Mouse (Mus musculus) Patski (cell line): Measurements from ENCODE around the gene Myl6. TPM values are rescaled to one million over a fixed set of nuclear protein-coding genes. Genes with fewer than 3 reads are reported as not detected.
"Not testable (repeated sequence)": the region's sequence is repeated elsewhere in the genome, so short reads cannot be mapped to it uniquely, and the experiment has no call there.

Experiments used
- ATAC-seq: fragments of 100-300 bp; one replicate; pipeline ENCODE4 v1.8.0; 2021
- CTCF ChIA-PET: fragments of 350-600 bp; sonication (Branson Sonifier 250); formaldehyde crosslinking; loops from one replicate; lab custom pipeline; 2022; ENCODE audit warnings: inconsistent platforms; lab: Charles Lee
- POLR2A ChIA-PET: fragments of 350-600 bp; sonication (Branson Sonifier 250); formaldehyde crosslinking; loops from one replicate; lab custom pipeline; 2022; ENCODE audit warnings: antibody characterized with exemption, inconsistent platforms; lab: Charles Lee
- DNase-seq: peaks from one replicate; pipeline ENCODE4 v3.0.0-alpha.2; 2011; ENCODE audit warnings: low read depth, low spot score
- H3K27me3 ChIP-seq: fragments of 371-371 bp; one replicate; pipeline ENCODE4 v1.5.1; 2021
- CTCF ChIP-seq: fragments of 100-300 bp; IDR thresholded peaks from one replicate; pipeline ENCODE4 v1.5.1; 2021
- in situ Hi-C: fragments of 300-500 bp; cut with MboI; formaldehyde crosslinking; loops from 3 replicates; pipeline ENCODE4 v1.11.1; 2018; ENCODE audit warnings: low pct_unique_long_range_greater_than_20kb, mixed read lengths
- polyA plus RNA-seq: library from polyadenylated mRNA; unstranded; gene quantifications from one replicate; pipeline ENCODE4 v1.2.3, GENCODE M21; 2021

Gene Myl6
- polyA plus RNA-seq, 1 experiment from 2014 or later = 1,994 TPM

- POLR2A ChIA-PET = interaction anchor here (1.5 to 3.9 kb wide), 2 partner anchors 10 to 13 kb away, joined by 5 to 12 read pairs; partner anchors contain the start of gene Esyt1
- in situ Hi-C loops = no loop called here
- no peak for TF ChIP-seq CTCF
- H3K27me3 ChIP-seq = no peaks in the 10 kb centered on the region
- DNase-seq (no peak), ATAC-seq (no peak)
- CTCF ChIA-PET = interaction anchor here (0.5 to 3.0 kb wide), 4 partner anchors 15 to 496 kb away, joined by 3 to 12 read pairs (median 4); partner anchors contain the start of gene Esyt1
Observed at GRCm38 (mm10) chr10:128511761-128512160, 17.8 kb upstream of the Myl6 start.

GRCm38 (mm10) chr10:128511189-128511588, 17.2 kb upstream of the Myl6 start:
- in situ Hi-C loops = no loop called here
- ChIA-PET POLR2A (interaction anchor here (1.5 kb wide), 1 partner anchor 11 kb away, joined by 5 read pairs; no protein-coding TSS in a partner anchor), CTCF (interaction anchor here (1.2 kb wide), 1 partner anchor 13 kb away, joined by 3 read pairs; no protein-coding TSS in a partner anchor)
- H3K27me3 ChIP-seq = no peaks in the 10 kb centered on the region
- DNase-seq (no peak), ATAC-seq (no peak)
- no peak for TF ChIP-seq CTCF

- CTCF ChIA-PET = interaction anchor here (1.2 to 1.3 kb wide), 2 partner anchors 14 to 22 kb away, joined by 3 read pairs; no protein-coding TSS in a partner anchor
- no peak for ATAC-seq
- DNase-seq = no peak
- POLR2A ChIA-PET = interaction anchor here (1.3 kb wide), 1 partner anchor 9 kb away, joined by 7 read pairs; no protein-coding TSS in a partner anchor
- TF ChIP-seq CTCF = no peak
- in situ Hi-C loops = no loop called here
- H3K27me3 ChIP-seq = no peaks in the 10 kb centered on the region
Observed at GRCm38 (mm10) chr10:128510301-128510700, 16.4 kb upstream of the Myl6 start.

GRCm38 (mm10) chr10:128509831-128510230, 15.9 kb upstream of the Myl6 start:
- TF ChIP-seq CTCF = no peak
- ATAC-seq = no peak
- ChIA-PET POLR2A (interaction anchor here (0.6 to 1.3 kb wide), 2 partner anchors 9 to 21 kb away, joined by 4 to 7 read pairs; no protein-coding TSS in a partner anchor), CTCF (interaction anchor here (1.2 to 1.3 kb wide), 3 partner anchors 10 to 21 kb away, joined by 3 read pairs; no protein-coding TSS in a partner anchor)
- in situ Hi-C loops = no loop called here
- no peak for DNase-seq
- no peaks in the 10 kb centered on the region for H3K27me3 ChIP-seq

- TF ChIP-seq CTCF = no peak
- ChIA-PET CTCF (interaction anchor here (1.3 to 1.6 kb wide), 3 partner anchors 10 to 21 kb away, joined by 3 read pairs; no protein-coding TSS in a partner anchor), POLR2A (interaction anchor here (0.6 to 1.3 kb wide), 2 partner anchors 10 to 22 kb away, joined by 4 to 7 read pairs; no protein-coding TSS in a partner anchor)
- ATAC-seq (no peak), DNase-seq (no peak)
- in situ Hi-C loops = no loop called here
- no peaks in the 10 kb centered on the region for H3K27me3 ChIP-seq
Observed at GRCm38 (mm10) chr10:128509203-128509602, 15.3 kb upstream of the Myl6 start.

GRCm38 (mm10) chr10:128508260-128508659, 14.3 kb upstream of the Myl6 start:
- ChIA-PET POLR2A (no interaction called here), CTCF (interaction anchor here (1.3 to 1.6 kb wide), 2 partner anchors 9 to 12 kb away, joined by 3 read pairs; no protein-coding TSS in a partner anchor)
- no peak for TF ChIP-seq CTCF
- no peak for ATAC-seq
- in situ Hi-C loops = no loop called here
- H3K27me3 ChIP-seq = no peaks in the 10 kb centered on the region
- DNase-seq = no peak

- TF ChIP-seq CTCF = no peak
- DNase-seq (no peak), ATAC-seq (no peak)
- POLR2A ChIA-PET = interaction anchor here (1.7 kb wide), 1 partner anchor 15 kb away, joined by 6 read pairs; no protein-coding TSS in a partner anchor
- CTCF ChIA-PET = interaction anchor here (2.1 kb wide), 1 partner anchor 19 kb away, joined by 5 read pairs; the partner anchor contains the start of gene Esyt1
- no peaks in the 10 kb centered on the region for H3K27me3 ChIP-seq
- in situ Hi-C loops = no loop called here
Observed at GRCm38 (mm10) chr10:128505974-128506373, 12.0 kb upstream of the Myl6 start.

GRCm38 (mm10) chr10:128505371-128505667, 11.4 kb upstream of the Myl6 start:
- POLR2A ChIA-PET = interaction anchor here (0.7 to 1.7 kb wide), 2 partner anchors 15 to 100 kb away, joined by 3 to 6 read pairs; no protein-coding TSS in a partner anchor
- ATAC-seq, DNase-seq, H3K27me3 ChIP-seq, in situ Hi-C loops: not testable (repeated sequence)
- CTCF ChIA-PET = interaction anchor here (2.0 to 2.1 kb wide), 2 partner anchors 15 to 20 kb away, joined by 5 to 7 read pairs; partner anchors contain the start of gene Esyt1

- no peak for TF ChIP-seq CTCF
- no peaks in the 10 kb centered on the region for H3K27me3 ChIP-seq
- ChIA-PET CTCF (interaction anchor here (1.3 to 2.0 kb wide), 2 partner anchors 16 to 21 kb away, joined by 5 to 7 read pairs; partner anchors contain the start of gene Esyt1), POLR2A (interaction anchor here (0.7 to 1.7 kb wide), 3 partner anchors 14 to 100 kb away, joined by 3 to 6 read pairs (median 4); no protein-coding TSS in a partner anchor)
- in situ Hi-C loops = no loop called here
- DNase-seq (no peak), ATAC-seq (no peak)
Observed at GRCm38 (mm10) chr10:128504641-128505370, 10.9 kb upstream of the Myl6 start.

GRCm38 (mm10) chr10:128504012-128504411, 10.1 kb upstream of the Myl6 start:
- ATAC-seq = no peak
- CTCF ChIA-PET = interaction anchor here (1.3 to 2.0 kb wide), 2 partner anchors 16 to 22 kb away, joined by 5 to 7 read pairs; partner anchors contain the start of gene Esyt1
- no peak for DNase-seq
- TF ChIP-seq CTCF = no peak
- H3K27me3 ChIP-seq = no peaks in the 10 kb centered on the region
- in situ Hi-C loops = no loop called here
- POLR2A ChIA-PET = interaction anchor here (0.6 to 1.2 kb wide), 3 partner anchors 15 to 139 kb away, joined by 3 to 4 read pairs (median 3); no protein-coding TSS in a partner anchor
